Mouse (Mus musculus): ENCODE measurements at regions not wholly inside any gene's neighbourhood (a gene's known extent, or its start where the extent isn't known, plus 50 kb on each side); places are given as distances from the start of the nearest gene placed in this dataset.

DNA sequence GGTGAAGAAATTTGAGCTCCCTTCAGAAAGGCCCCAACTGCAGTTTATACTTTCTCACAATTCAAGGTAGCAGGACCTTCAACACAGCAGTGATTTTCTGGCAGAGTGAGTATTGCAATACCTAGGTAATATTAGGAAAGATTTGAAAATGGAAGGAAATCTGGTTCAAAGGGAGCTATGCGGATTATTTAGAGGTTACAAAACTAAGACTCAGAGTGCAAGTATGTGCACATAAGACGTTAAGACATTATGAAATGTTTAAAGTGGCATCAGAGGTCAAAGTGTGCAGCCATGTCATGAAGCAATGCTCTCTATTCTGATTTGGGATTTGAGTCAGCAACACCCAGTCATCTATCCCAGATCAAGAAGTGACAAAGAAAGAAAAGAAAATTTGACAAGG lies 164.6 kb downstream of the Ptn start:
- Histone ChIP-seq H3K4me1 (replicated peaks) (peaks cover 16% of the 10 kb centered on the region), H3K27me3 (0 out of 2 replicates have a peak, but pooled peaks cover 3% of the 10 kb centered on the region), H3K4me3 (replicated peaks) (no peak overlapping the region), H3K4me2 (replicated peaks) (no peak overlapping the region), H3K9ac (replicated peaks) (no peak overlapping the region), H3K9me3 (no peaks in the 10 kb centered on the region), H3K27ac (0 out of 2 replicates have a peak overlapping the region, but pooled peaks have one; percentile 19), H3K36me3 (no peaks in the 10 kb centered on the region)
- 0 out of 2 replicates have a peak, but pooled peaks have one; percentile 12 for ATAC-seq
- WGBS: 54% methylated on average over 2 of the region's 2 CpGs

GRCm38 (mm10) chr6:36644880-36645279 lies 165.1 kb downstream of the Ptn start:
- peak overlapping the region; percentile 19; the same call in 1 of the 2 replicates for H3K27ac ChIP-seq
- ATAC-seq: peak; percentile 95

GRCm38 (mm10) chr6:36637031-36637430 lies 173.0 kb downstream of the Ptn start:
- Histone ChIP-seq H3K9ac (replicated peaks) (no peak overlapping the region), H3K4me1 (replicated peaks) (no peaks in the 10 kb centered on the region), H3K27me3 (0 out of 2 replicates have a peak, but pooled peaks cover 2% of the 10 kb centered on the region), H3K4me3 (replicated peaks) (no peak overlapping the region), H3K4me2 (replicated peaks) (no peak overlapping the region), H3K27ac (no peak overlapping the region), H3K9me3 (no peaks in the 10 kb centered on the region; the same call in 1 of the 2 replicates), H3K36me3 (no peaks in the 10 kb centered on the region)
- WGBS: 93% methylated on average over 2 of the region's 2 CpGs
- no peak for ATAC-seq

More at GRCm38 (mm10) chr6:36644880-36645279, 165.1 kb downstream of the Ptn start:
- H3K4me1 ChIP-seq (replicated peaks): peaks cover 16% of the 10 kb centered on the region
- 0 out of 2 replicates have a peak, but pooled peaks cover 4% of the 10 kb centered on the region for H3K27me3 ChIP-seq
- H3K9me3 ChIP-seq: no peaks in the 10 kb centered on the region
- no peak overlapping the region for H3K4me3 ChIP-seq (replicated peaks)
- H3K9ac ChIP-seq (replicated peaks): no peak overlapping the region
- H3K36me3 ChIP-seq: no peaks in the 10 kb centered on the region
- H3K4me2 ChIP-seq (replicated peaks): no peak overlapping the region
- WGBS: 12% methylated on average over 7 of the region's 7 CpGs

DNA sequence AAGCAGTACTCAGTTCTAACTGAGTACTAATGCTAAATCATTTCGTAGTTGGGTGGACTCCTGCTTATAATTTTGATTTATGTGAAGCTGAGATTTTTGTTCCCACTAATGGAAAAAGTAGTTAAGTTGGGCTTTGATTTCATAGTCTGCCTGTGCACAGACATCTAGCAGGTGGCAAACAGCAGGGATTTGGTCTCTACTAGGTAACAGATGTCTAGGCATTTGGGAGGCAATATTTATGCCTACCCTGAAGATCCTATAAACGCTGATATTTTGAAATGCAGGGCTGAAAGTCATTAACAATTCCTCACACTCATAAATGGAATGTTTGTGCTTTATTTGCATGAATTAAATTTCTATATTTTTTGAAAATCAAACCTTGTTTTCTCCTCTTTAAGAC lies 182.4 kb downstream of the Ptn start:
- H3K27me3 ChIP-seq: no peaks in the 10 kb centered on the region
- no peaks in the 10 kb centered on the region for H3K4me1 ChIP-seq (replicated peaks)
- no peak for ATAC-seq
- no peaks in the 10 kb centered on the region for H3K9me3 ChIP-seq
- WGBS: 75% methylated on average over 2 of the region's 2 CpGs
- H3K27ac ChIP-seq: no peak overlapping the region
- H3K4me3 ChIP-seq (replicated peaks): no peak overlapping the region
- no peak overlapping the region for H3K9ac ChIP-seq (replicated peaks)
- H3K4me2 ChIP-seq (replicated peaks): no peak overlapping the region
- no peaks in the 10 kb centered on the region for H3K36me3 ChIP-seq

DNA sequence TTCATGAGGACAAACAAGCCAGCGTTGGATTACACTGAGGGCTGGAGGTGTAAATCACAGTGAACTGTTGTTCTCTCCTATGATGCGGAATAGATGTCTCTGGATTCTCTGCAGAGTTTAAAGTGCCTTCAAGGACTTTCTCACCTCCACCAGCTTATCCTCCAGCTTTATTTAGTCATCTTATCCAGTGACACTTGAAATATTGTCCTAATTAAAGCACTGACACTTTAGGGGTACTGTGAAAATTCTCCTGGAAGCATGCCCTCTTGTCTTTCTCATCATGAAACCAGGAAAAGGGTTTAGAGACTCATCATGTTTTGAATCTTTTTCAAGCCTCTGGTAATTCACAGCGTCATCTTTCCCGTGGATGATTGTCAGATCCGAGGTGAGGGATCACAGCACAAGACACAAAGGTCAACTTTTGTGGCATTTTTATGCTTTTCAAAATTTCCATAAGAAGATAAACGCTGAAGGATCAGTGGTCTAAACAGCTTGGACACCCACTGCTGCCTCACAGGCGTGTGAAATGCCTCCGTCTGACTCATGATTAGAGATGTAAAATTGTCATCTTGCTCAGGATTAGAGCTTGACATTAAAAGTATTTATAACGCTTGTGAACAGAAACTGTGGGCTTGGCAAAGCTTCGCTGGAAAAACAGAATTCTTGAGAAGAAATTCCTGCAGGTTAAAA lies 201.6 kb downstream of the Ptn start:
- WGBS: 43% methylated on average over 10 of the region's 10 CpGs
- H3K4me3 ChIP-seq (replicated peaks): no peak overlapping the region
- H3K27me3 ChIP-seq: no peaks in the 10 kb centered on the region
- no peaks in the 10 kb centered on the region for H3K9me3 ChIP-seq
- no peak overlapping the region for H3K4me2 ChIP-seq (replicated peaks)
- ATAC-seq: no peak
- H3K9ac ChIP-seq (replicated peaks): no peak overlapping the region
- no peak overlapping the region for H3K27ac ChIP-seq
- H3K36me3 ChIP-seq: no peaks in the 10 kb centered on the region
- H3K4me1 ChIP-seq (replicated peaks): peaks cover 7% of the 10 kb centered on the region

- no peak overlapping the region for H3K4me2 ChIP-seq (replicated peaks)
- ATAC-seq: no peak
- 79% methylated on average over 4 of the region's 4 CpGs for WGBS
- no peaks in the 10 kb centered on the region for H3K36me3 ChIP-seq
- H3K9ac ChIP-seq (replicated peaks): no peak overlapping the region
- no peak overlapping the region for H3K27ac ChIP-seq
- H3K4me3 ChIP-seq (replicated peaks): no peak overlapping the region
- H3K4me1 ChIP-seq (replicated peaks): peaks cover 7% of the 10 kb centered on the region
- no peaks in the 10 kb centered on the region for H3K27me3 ChIP-seq
- H3K9me3 ChIP-seq: no peaks in the 10 kb centered on the region
These were observed 204.3 kb downstream of the Ptn start for GRCm38 (mm10) chr6:36605578-36606205.

- ATAC-seq: no peak
- Histone ChIP-seq H3K27me3 (no peaks in the 10 kb centered on the region), H3K9ac (replicated peaks) (no peak overlapping the region), H3K27ac (no peak overlapping the region), H3K4me3 (replicated peaks) (no peak overlapping the region), H3K36me3 (no peaks in the 10 kb centered on the region), H3K4me1 (replicated peaks) (peaks cover 7% of the 10 kb centered on the region), H3K9me3 (no peaks in the 10 kb centered on the region), H3K4me2 (replicated peaks) (no peak overlapping the region)
- 84% methylated on average over 3 of the region's 3 CpGs for WGBS
These were observed 205.2 kb downstream of the Ptn start for GRCm38 (mm10) chr6:36604802-36605201.

DNA sequence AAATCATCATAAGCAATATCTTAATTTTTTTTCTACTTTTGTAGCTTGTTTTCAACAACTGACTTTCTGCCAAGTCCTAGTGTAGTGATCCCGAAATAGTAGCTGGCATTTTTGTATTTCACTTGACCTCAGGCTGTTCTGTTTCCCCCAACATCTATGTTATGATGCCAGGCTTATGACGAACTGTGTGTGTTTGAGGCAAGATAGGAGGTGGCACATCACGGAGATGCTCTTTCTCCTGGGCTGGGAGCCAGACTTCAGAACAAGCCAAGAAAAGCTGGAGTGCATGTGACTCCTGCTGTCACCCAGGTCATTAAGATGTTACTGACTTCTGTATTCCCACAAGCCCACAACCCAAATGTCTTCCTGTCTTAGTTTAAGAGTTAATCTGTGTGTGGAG lies 208.7 kb downstream of the Chrm2 start:
- H3K4me2 ChIP-seq (replicated peaks): no peak overlapping the region
- H3K36me3 ChIP-seq: no peaks in the 10 kb centered on the region
- H3K4me3 ChIP-seq (replicated peaks): no peak overlapping the region
- H3K27ac ChIP-seq: no peak overlapping the region
- no peak overlapping the region for H3K9ac ChIP-seq (replicated peaks)
- no peaks in the 10 kb centered on the region for H3K4me1 ChIP-seq (replicated peaks)
- no peaks in the 10 kb centered on the region for H3K27me3 ChIP-seq
- H3K9me3 ChIP-seq: no peaks in the 10 kb centered on the region
- 82% methylated on average over 3 of the region's 3 CpGs for WGBS
- no peak for ATAC-seq

- Histone ChIP-seq H3K4me1 (replicated peaks) (no peaks in the 10 kb centered on the region; the same call in 1 of the 2 replicates), H3K27me3 (no peaks in the 10 kb centered on the region), H3K4me3 (replicated peaks) (no peak overlapping the region), H3K4me2 (replicated peaks) (no peak overlapping the region), H3K36me3 (no peaks in the 10 kb centered on the region), H3K9ac (replicated peaks) (no peak overlapping the region), H3K27ac (no peak overlapping the region), H3K9me3 (no peaks in the 10 kb centered on the region)
- no peak for ATAC-seq
- whole genome bisulfite sequencing: 64% methylated on average over 16 of the region's 16 CpGs
These were observed 203.2 kb downstream of the Chrm2 start for GRCm38 (mm10) chr6:36590881-36591630.

GRCm38 (mm10) chr6:36581043-36581442 lies 193.2 kb downstream of the Chrm2 start:
- Histone ChIP-seq H3K4me1 (replicated peaks) (peaks cover 5% of the 10 kb centered on the region; the same call in 1 of the 2 replicates), H3K36me3 (no peaks in the 10 kb centered on the region), H3K27me3 (no peaks in the 10 kb centered on the region), H3K4me3 (replicated peaks) (no peak overlapping the region), H3K9ac (replicated peaks) (no peak overlapping the region), H3K4me2 (replicated peaks) (no peak overlapping the region), H3K27ac (no peak overlapping the region), H3K9me3 (no peaks in the 10 kb centered on the region)
- 96% methylated on average over 3 of the region's 3 CpGs for WGBS
- ATAC-seq: no peak
